Mouse (Mus musculus): ENCODE results near the gene Sumo1. TPM values are rescaled to one million over a fixed set of nuclear protein-coding genes. Genes with fewer than 3 reads are reported as not detected.

The Sumo1 gene
- polyA plus RNA-seq, 1 experiment, result 18.2 TPM

- DNase-seq (ENCODE audit: low read depth, low spot score), result no peak
- 41% methylated on average over 6 of the region's 6 CpGs for WGBS
These were observed 103.7 kb downstream of the Sumo1 start for GRCm38 (mm10) chr1:59566926-59567325.

- no peak for DNase-seq (ENCODE audit: low read depth, low spot score)
- WGBS, result 69% methylated on average over 7 of the region's 7 CpGs
These were observed 104.4 kb downstream of the Sumo1 start for GRCm38 (mm10) chr1:59566281-59566680.

- no peak for DNase-seq (ENCODE audit: low read depth, low spot score)
- 60% methylated on average over 5 of the region's 5 CpGs for WGBS
These were observed 104.8 kb downstream of the Sumo1 start for GRCm38 (mm10) chr1:59565804-59566203.

GRCm38 (mm10) chr1:59563581-59563980, 107.1 kb downstream of the Sumo1 start:
- 80% methylated on average over 2 of the region's 2 CpGs for WGBS

GRCm38 (mm10) chr1:59553708-59554107, 116.9 kb downstream of the Sumo1 start:
- DNase-seq (ENCODE audit: low read depth, low spot score), result no peak
- 60% methylated on average over 5 of the region's 5 CpGs for WGBS

More at GRCm38 (mm10) chr1:59563581-59563980, 107.1 kb downstream of the Sumo1 start:
- no peak for DNase-seq (ENCODE audit: low read depth, low spot score)

GRCm38 (mm10) chr1:59550996-59551395, 119.6 kb downstream of the Sumo1 start:
- DNase-seq (ENCODE audit: low read depth, low spot score), result no peak

GRCm38 (mm10) chr1:59550227-59550626, 120.4 kb downstream of the Sumo1 start:
- DNase-seq (ENCODE audit: low read depth, low spot score), result no peak
- 39% methylated on average over 6 of the region's 6 CpGs for WGBS

More at GRCm38 (mm10) chr1:59550996-59551395, 119.6 kb downstream of the Sumo1 start:
- 77% methylated on average over 11 of the region's 11 CpGs for WGBS

GRCm38 (mm10) chr1:59549036-59549675, 121.5 kb downstream of the Sumo1 start:
- no peak for DNase-seq (ENCODE audit: low read depth, low spot score)
- WGBS, result 89% methylated on average over 7 of the region's 7 CpGs

- no peak for DNase-seq (ENCODE audit: low read depth, low spot score)
- WGBS, result 98% methylated on average over 5 of the region's 5 CpGs
These were observed 122.1 kb downstream of the Sumo1 start for GRCm38 (mm10) chr1:59548486-59548885.

- 81% methylated on average over 8 of the region's 8 CpGs for WGBS
- no peak for DNase-seq (ENCODE audit: low read depth, low spot score)
These were observed 126.7 kb downstream of the Sumo1 start for GRCm38 (mm10) chr1:59543911-59544310.

- DNase-seq (ENCODE audit: low read depth, low spot score), result no peak
- 62% methylated on average over 6 of the region's 6 CpGs for WGBS
These were observed 128.4 kb downstream of the Sumo1 start for GRCm38 (mm10) chr1:59542231-59542630.

GRCm38 (mm10) chr1:59541271-59542020, 129.2 kb downstream of the Sumo1 start:
- 90% methylated on average over 16 of the region's 16 CpGs for WGBS
- DNase-seq (ENCODE audit: low read depth, low spot score), result no peak

- WGBS, result 69% methylated on average over 19 of the region's 19 CpGs
- no peak for DNase-seq (ENCODE audit: low read depth, low spot score)
These were observed 130.0 kb downstream of the Sumo1 start for GRCm38 (mm10) chr1:59540537-59541148.

- DNase-seq (ENCODE audit: low read depth, low spot score), result no peak
- WGBS, result 94% methylated on average over 5 of the region's 5 CpGs
These were observed 132.3 kb downstream of the Sumo1 start for GRCm38 (mm10) chr1:59538381-59538780.

Other genes with a start within 250 kb of the Sumo1 start
- gene Fzd7, start 188.4 kb downstream of the Sumo1 start, polyA plus RNA-seq (2012; rRNA removed), result 4.1 and 8.5 TPM in 2 replicates
- gene Gm973, start 154.6 kb downstream of the Sumo1 start, polyA plus RNA-seq (2012; rRNA removed), result 0.11 and 0.43 TPM in 2 replicates
- gene Nop58, start 14.1 kb upstream of the Sumo1 start, polyA plus RNA-seq (2012; rRNA removed), result 12.0 and 15.5 TPM in 2 replicates
- 1.9 and 3.7 TPM in 2 replicates for gene Bmpr2, start 92.6 kb upstream of the Sumo1 start, polyA plus RNA-seq (2012; rRNA removed)
- gene Fam117b, start 242.2 kb upstream of the Sumo1 start, polyA plus RNA-seq (2012; rRNA removed), result 6.3 and 8.8 TPM in 2 replicates

Data from large intestine, adult 2 months (tissue).